Mouse (Mus musculus): Measurements from ENCODE around the gene Ociad1. TPM values are rescaled to one million over a fixed set of nuclear protein-coding genes. Genes with fewer than 3 reads are reported as not detected.

Ociad1 gene
- polyA plus RNA-seq, 1 experiment from 2014 or later: 115 TPM

GRCm38 (mm10) chr5:73359134-73359751 lies 66.7 kb downstream of the Ociad1 start:
- 60% methylated on average over 6 of the region's 6 CpGs for WGBS (ENCODE audit: insufficient replicate concordance)
- no peak overlapping the region; the same call in 1 of the 2 replicates for H3K4me3 ChIP-seq (replicated peaks)
- peaks cover 34% of the 10 kb centered on the region for H3K27me3 ChIP-seq
- peaks cover 58% of the 10 kb centered on the region for H3K4me1 ChIP-seq (replicated peaks)
- H3K36me3 ChIP-seq (replicated peaks): no peaks in the 10 kb centered on the region
- H3K9me3 ChIP-seq (replicated peaks): no peaks in the 10 kb centered on the region
- no peak overlapping the region for H3K27ac ChIP-seq (replicated peaks)
- H3K9ac ChIP-seq: 0 out of 2 replicates have a peak overlapping the region, but pooled peaks have one; percentile 2
- ATAC-seq (ENCODE audit: insufficient read depth): no peak
- peak overlapping the region; percentile 37 for H3K4me2 ChIP-seq

GRCm38 (mm10) chr5:73359752-73360141 lies 67.2 kb downstream of the Ociad1 start:
- 40% methylated on average over 12 of the region's 12 CpGs for WGBS (ENCODE audit: insufficient replicate concordance)
- ATAC-seq (ENCODE audit: insufficient read depth): no peak
- peak overlapping the region; percentile 37 for H3K4me2 ChIP-seq
- 0 out of 2 replicates have a peak overlapping the region, but pooled peaks have one; percentile 2 for H3K9ac ChIP-seq
- H3K4me1 ChIP-seq (replicated peaks): peaks cover 58% of the 10 kb centered on the region
- peak overlapping the region; percentile 11 for H3K4me3 ChIP-seq (replicated peaks)
- H3K27ac ChIP-seq (replicated peaks): no peak overlapping the region
- H3K27me3 ChIP-seq: peaks cover 34% of the 10 kb centered on the region
- no peaks in the 10 kb centered on the region for H3K9me3 ChIP-seq (replicated peaks)
- no peaks in the 10 kb centered on the region for H3K36me3 ChIP-seq (replicated peaks)

DNA sequence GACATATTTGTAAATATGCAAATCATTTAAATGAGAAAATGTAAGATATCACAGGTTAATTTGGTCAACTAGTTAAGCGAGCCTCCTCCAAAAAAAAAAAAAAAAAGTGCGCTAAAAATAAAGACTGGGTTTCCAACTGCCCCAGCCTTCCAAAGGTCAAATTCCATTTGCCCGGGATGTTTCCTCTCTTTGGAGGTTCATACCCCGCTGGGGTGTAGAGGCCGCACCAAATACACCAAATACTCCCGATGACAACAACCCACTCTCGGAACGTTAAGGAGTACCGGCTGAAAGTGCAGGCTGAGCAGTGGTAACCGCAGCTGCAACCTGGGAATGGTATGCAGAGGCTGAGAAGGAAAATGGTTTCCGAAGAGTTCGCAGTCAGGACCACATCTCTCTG lies 67.7 kb downstream of the Ociad1 start:
- Histone ChIP-seq H3K4me1 (replicated peaks) (peaks cover 58% of the 10 kb centered on the region), H3K9me3 (replicated peaks) (no peaks in the 10 kb centered on the region), H3K27me3 (peaks cover 34% of the 10 kb centered on the region), H3K9ac (no peak overlapping the region), H3K36me3 (replicated peaks) (no peaks in the 10 kb centered on the region), H3K27ac (replicated peaks) (no peak overlapping the region), H3K4me2 (peak overlapping the region; percentile 37), H3K4me3 (replicated peaks) (peak overlapping the region; percentile 11)
- whole genome bisulfite sequencing (ENCODE audit: insufficient replicate concordance): 34% methylated on average over 12 of the region's 12 CpGs
- ATAC-seq (ENCODE audit: insufficient read depth): no peak

DNA sequence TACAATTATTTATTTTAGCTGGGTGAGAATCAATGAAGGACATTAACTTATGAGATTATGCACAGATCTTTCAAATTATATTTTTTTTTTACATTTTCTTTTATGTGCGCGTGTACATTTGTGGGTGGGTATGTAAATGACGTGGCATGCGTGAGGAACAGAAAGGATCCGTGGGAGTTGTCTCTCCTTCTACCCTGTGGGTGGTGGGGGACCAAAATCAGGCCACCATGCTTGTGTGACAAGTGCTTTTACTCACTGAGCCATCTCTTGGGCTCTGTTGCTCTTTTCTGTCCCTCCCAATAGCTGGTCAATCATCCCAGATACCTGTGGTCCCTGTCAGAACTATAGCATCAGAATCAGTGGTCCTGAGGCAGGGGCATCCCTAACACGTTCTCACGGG lies 69.8 kb downstream of the Ociad1 start:
- Histone ChIP-seq H3K4me2 (no peak overlapping the region), H3K36me3 (replicated peaks) (no peaks in the 10 kb centered on the region), H3K9me3 (replicated peaks) (no peaks in the 10 kb centered on the region), H3K27ac (replicated peaks) (no peak overlapping the region), H3K4me3 (replicated peaks) (no peak overlapping the region), H3K9ac (no peak overlapping the region), H3K27me3 (peaks cover 37% of the 10 kb centered on the region), H3K4me1 (replicated peaks) (peaks cover 41% of the 10 kb centered on the region)
- WGBS (ENCODE audit: insufficient replicate concordance): 75% methylated on average over 7 of the region's 7 CpGs
- ATAC-seq (ENCODE audit: insufficient read depth): no peak

GRCm38 (mm10) chr5:73362791-73363190 lies 70.2 kb downstream of the Ociad1 start:
- Histone ChIP-seq H3K4me1 (replicated peaks) (peaks cover 41% of the 10 kb centered on the region), H3K36me3 (replicated peaks) (no peaks in the 10 kb centered on the region), H3K27ac (replicated peaks) (peak overlapping the region; percentile 31; the same call in 1 of the 2 replicates), H3K27me3 (peaks cover 39% of the 10 kb centered on the region), H3K9me3 (replicated peaks) (no peaks in the 10 kb centered on the region), H3K4me2 (no peak overlapping the region), H3K9ac (no peak overlapping the region), H3K4me3 (replicated peaks) (no peak overlapping the region)
- 82% methylated on average over 5 of the region's 5 CpGs for WGBS (ENCODE audit: insufficient replicate concordance)
- no peak for ATAC-seq (ENCODE audit: insufficient read depth)

Other genes with a start within 250 kb of the Ociad1 start
- gene Fryl, start 36.2 kb upstream of the Ociad1 start, polyA plus RNA-seq (2015; fragmentation: Nextera tagmentation; extraction: Ambion mirVana): 46.2 and 47.2 TPM in 2 replicates
- 3.9 and 5.9 TPM in 2 replicates for gene Ociad2, start 48.2 kb downstream of the Ociad1 start, polyA plus RNA-seq (2015; fragmentation: Nextera tagmentation; extraction: Ambion mirVana)
- gene Cwh43, start 113.3 kb downstream of the Ociad1 start, polyA plus RNA-seq (2015; fragmentation: Nextera tagmentation; extraction: Ambion mirVana): not detected in 2 replicates
- 2.5 and 2.9 TPM in 2 replicates for gene Dcun1d4, start 188.2 kb downstream of the Ociad1 start, polyA plus RNA-seq (2015; fragmentation: Nextera tagmentation; extraction: Ambion mirVana)